Comparison of ENCODE assay signal across 10 mouse cellular contexts in genomic region chr7:112316239-112316638, GRCm38 (mm10).
DNase-seq lines count a peak whose midpoint lies in the region; TF ChIP-seq lines count a peak whose summit lies in the region.
"Had no signal": no experiment of that assay in that cellular context is flagged by ENCODE, and none has a peak within 500 bp of the region (broad histone marks: within the 10 kb centered on the region; RNA-seq: fewer than 3 reads in every experiment).

No protein-coding gene starts in this region.

- H3K36me3 ChIP-seq in hindbrain, embryonic 10.5 days = no peaks in the 10 kb centered on the region
- H3K36me3 ChIP-seq: embryonic facial prominence, embryonic 13.5 days had no signal

- no peaks in the 10 kb centered on the region for H3K27me3 ChIP-seq in hindbrain, embryonic 10.5 days (ENCODE audit: insufficient read depth, poor library complexity, severe bottlenecking)
- H3K27me3 ChIP-seq: embryonic facial prominence, embryonic 13.5 days had no signal

- peak overlapping the region; percentile 74 for H3K27ac ChIP-seq in left cerebral cortex, adult 2 months
- no peak overlapping the region for H3K27ac ChIP-seq in hindbrain, embryonic 10.5 days
- H3K27ac ChIP-seq: embryonic facial prominence, embryonic 13.5 days had no signal

- peak; percentile 97 for DNase-seq in heart, adult 11 months
- DNase-seq in heart, postnatal 25 days (ENCODE audit: low spot score) = no peak
- DNase-seq in adrenal gland, adult 2 months = peak; percentile 81
- peak; percentile 75 to 80 for DNase-seq in heart, adult 18-20 months
- DNase-seq in left cerebral cortex, adult 2 months (ENCODE audit: extremely low spot score in 1 of 2, low spot score in 2 of 2) = peak; percentile 56 to 85
- DNase-seq in testis, postnatal 10 days (ENCODE audit: low spot score) = peak; percentile 67
- no peak for DNase-seq in hindbrain, embryonic 10.5 days (ENCODE audit: low spot score)
- DNase-seq in spleen, postnatal 4 days (ENCODE audit: low spot score in 2 of 2) = no peak
- DNase-seq: lung, embryonic 14.5 days had no signal

- H3K4me1 ChIP-seq in hindbrain, embryonic 10.5 days (replicated peaks) = 0 out of 2 replicates have a peak, but pooled peaks cover 3% of the 10 kb centered on the region

- H3K4me3 ChIP-seq in left cerebral cortex, adult 2 months = no peak overlapping the region
- no peak overlapping the region for H3K4me3 ChIP-seq in hindbrain, embryonic 10.5 days
- H3K4me3 ChIP-seq: embryonic facial prominence, embryonic 13.5 days had no signal

- intact Hi-C loops in heart, postnatal 25 days (cut with DNase I) = no loop called here
- intact Hi-C loops in left cerebral cortex, adult 2 months (cut with DNase I) = loop anchor here (1.0 kb wide), 2 partner anchors 20 to 77 kb away; no protein-coding TSS in a partner anchor

- 80% methylated on average over 1 of the region's 1 CpGs for WGBS in hindbrain, embryonic 10.5 days

- TF ChIP-seq CTCF in left cerebral cortex, adult 2 months (IDR thresholded peaks at IDR 0.05) = no peak

- no peaks in the 10 kb centered on the region for H3K9me3 ChIP-seq in hindbrain, embryonic 10.5 days
- H3K9me3 ChIP-seq: embryonic facial prominence, embryonic 13.5 days had no signal

Comparison
In these comparisons a context has a peak if more than half of its experiments do, and no peak if none do; other contexts are left out.
1. DNase-seq: peak in heart, adult 11 months (single experiment), adrenal gland, adult 2 months (single experiment), heart, adult 18-20 months (2 of 2), left cerebral cortex, adult 2 months (2 of 2) and testis, postnatal 10 days (single experiment); none in heart, postnatal 25 days (single experiment), hindbrain, embryonic 10.5 days (single experiment) and spleen, postnatal 4 days (0 of 2).